Mouse (Mus musculus) spleen, adult 18-20 months (tissue): ENCODE results near the gene Cd209g.
"Not testable (repeated sequence)": the region's sequence is repeated elsewhere in the genome, so short reads cannot be mapped to it uniquely, and the experiment has no call there.

ENCODE experiments used
- DNase-seq, 2 experiments: peaks; one replicate each; pipeline ENCODE4 v3.0.0; 2022; ENCODE audit warnings: mixed read lengths in 2 of 2

The Cd209g gene

DNA sequence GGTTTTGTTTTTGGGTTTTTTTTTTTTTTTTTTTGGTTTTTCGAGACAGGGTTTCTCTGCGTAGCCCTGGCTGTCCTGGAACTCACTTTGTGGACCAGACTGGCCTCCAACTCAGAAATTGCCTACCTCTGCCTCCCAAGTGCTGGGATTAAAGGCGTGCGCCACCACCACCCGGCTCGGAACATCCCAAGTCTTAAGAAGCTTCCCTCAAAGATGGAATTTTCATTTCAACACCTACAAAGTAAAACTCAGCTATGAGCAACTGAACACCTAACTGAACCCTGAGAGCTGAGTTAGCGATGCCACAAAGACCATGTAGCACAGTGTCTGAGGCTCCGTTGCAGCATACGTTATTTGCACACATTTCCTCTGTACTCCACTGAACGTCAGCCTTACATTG is at the start of gene Cd209g:
Cd209g (plus strand) TSS at position 301 of the 400 bp plus-strand sequence.
- no peak for DNase-seq

DNA sequence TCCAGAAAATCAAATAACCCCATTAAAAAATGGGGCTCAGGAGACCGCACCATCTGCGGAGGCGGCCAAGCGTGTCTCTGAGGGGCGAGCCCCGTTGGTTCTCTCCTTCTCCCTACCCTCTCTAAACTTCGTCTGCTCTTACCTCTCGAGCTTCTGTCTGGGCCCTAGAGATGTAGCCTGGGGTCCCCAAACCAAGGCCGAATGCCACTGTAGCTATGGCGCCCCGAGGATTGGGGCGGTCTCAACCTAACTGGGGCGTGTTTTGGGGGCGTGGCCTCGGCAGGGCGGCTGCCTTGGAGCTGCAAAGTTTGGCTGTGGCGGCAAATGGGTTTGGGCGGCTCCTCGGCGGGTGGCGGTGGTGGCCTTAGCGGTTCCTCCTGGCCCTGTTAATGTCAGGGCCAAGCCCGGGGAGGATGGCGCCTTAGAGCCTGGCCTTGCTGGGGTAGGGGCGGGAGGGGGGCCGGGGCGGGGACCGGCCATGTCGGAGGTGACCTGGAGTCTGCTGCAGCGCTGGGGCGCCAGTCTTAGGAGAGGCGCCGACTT is 46.6 kb upstream of the Cd209g start:
- peak in 1 of 2 experiments; percentile 6 for DNase-seq

DNA sequence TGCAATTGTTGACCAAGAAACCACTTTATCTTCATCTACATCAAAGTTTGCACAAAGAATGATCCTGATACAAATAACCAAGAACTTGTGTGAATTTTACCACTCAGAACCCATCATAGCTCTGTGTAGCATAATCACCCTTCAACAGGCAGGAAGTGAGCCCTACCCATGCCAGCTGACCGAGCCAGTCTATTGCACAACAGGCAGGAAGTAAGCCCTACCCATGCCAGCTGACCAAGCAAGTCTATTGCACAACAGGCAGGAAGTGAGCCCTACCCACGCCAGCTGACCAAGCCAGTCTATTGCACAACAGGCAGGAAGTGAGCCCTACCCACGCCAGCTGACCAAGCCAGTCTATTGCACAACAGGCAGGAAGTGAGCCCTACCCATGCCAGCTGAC is 45.4 kb upstream of the Cd209g start:
- not testable (repeated sequence) for DNase-seq

DNA sequence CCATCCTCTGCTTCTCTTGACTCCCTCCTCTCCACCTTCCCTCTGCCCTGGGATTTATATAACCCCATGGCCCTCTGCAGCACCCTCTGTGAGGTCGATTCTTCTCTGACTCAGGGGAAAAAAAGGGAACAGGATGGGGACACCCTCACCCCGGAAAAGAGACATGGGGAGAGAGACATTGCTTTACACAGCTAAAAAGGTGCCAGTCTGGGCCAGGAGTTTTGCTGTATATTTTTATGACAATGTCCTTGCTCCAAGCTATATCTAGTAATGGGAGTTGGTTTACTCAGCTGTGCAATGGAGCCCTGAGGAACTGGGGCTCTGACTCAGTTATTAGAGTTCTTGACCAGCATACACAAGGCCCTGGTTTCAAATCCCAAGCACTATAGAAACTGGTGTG is 28.2 kb upstream of the Cd209g start, which contains the start of gene Cd209f:
Cd209f (minus strand) TSS at position 101 of the 400 bp plus-strand sequence.
- not testable (repeated sequence) for DNase-seq

DNA sequence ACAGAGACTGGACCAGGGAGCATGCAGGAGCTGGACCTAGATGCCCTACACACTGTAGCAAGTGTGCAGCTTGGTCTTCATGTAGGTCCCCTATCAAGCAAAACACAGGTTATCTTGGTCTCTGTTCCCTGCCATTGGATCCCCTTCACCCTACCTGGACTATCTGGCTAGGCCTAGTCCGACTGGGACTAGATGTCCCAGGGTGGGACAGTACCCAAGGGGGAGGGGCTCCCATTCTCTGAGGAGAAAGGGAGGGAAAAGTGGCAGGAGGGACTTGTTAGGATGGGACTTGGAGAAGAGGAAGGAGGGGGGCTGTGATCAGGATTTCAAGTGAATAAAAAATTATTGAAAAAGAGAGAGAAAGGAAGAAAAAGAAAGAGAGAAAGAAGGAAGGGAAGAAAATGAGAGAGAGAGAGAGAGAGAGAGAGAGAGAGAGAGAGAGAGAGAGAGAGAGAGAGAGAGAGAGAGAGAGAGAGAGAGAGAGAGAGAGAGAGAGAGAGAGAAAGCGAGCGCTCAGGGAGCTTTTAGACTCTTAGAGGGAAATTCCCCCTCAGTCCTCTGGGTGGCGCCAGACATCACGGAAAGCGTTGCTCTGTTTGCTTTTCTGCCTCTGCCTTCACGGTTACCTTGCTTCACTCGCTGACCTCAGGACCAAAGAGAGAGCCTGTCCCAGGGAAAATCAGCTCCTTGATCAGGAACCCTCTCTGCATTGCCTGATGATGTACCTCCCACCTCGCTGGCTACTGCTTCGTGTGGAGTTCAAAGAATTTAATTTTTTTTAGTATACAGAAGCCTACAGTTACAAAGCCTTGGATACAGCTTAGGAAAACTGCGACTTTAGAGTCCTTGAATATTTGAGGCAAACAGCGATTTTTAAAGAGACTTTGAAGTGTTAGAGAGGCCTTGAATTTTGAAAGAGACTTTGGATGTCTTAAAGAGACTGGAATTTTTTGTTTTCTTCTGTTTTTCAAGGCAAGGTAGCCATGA is 6.1 kb downstream of the Cd209g start:
- DNase-seq = peak; percentile 39 to 75

DNA sequence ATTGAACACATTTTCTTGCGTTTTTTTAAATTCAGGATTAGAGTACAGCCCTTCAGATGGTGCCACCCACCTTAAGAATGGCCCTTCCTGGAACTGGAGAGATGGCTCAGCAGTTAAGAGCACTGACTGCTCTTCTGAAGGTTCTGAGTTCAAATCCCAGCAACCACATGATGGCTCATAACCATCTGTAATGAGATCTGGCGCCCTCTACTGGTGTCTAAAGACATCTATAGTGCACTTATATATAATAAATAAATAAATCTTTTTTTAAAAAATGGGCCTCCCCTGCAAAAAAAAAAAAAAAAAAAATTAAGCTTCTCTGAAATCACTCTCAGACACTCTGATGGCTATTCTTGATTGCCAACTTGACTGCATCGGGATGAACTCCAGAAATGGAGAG is 7.8 kb downstream of the Cd209g start:
- no peak for DNase-seq

DNA sequence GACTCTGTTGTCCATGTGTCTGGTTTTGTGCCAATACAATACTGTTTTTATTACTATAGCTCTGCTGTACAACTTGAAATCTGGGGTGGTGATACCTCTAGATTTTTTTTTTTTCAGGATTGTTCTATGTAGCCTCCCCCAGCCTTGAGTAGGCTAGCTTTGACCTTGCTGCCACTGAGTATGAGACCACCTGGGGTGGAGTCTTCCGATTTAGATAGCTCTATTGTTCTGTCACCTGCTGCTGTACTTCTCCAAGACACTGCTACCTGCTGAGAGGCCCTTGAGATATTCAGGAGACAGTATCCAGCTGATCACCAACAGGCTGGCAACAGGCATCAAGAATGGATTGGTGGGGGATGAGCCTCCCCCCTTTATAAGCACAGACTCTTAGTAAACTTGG is 13.4 kb downstream of the Cd209g start:
- no peak for DNase-seq

DNA sequence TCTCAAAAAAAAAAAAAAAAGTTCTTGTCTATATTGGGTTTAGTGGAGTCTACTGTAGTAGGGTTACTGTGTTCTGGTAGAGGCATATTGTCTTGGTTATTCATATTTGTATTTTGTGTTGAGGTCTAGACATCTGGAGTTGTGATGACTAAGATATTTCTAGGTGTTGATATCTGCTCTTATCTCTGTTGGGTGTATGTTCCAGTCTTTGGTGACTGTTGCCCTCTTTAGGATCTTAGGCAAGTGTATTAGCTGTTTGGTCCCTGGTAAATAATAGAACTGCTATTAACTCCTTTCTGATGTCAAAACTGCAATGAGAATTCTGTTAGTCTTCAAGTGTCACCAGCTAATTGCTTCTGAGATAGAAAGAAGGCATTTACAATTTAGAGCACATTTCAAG is 21.0 kb downstream of the Cd209g start:
- DNase-seq = no peak

DNA sequence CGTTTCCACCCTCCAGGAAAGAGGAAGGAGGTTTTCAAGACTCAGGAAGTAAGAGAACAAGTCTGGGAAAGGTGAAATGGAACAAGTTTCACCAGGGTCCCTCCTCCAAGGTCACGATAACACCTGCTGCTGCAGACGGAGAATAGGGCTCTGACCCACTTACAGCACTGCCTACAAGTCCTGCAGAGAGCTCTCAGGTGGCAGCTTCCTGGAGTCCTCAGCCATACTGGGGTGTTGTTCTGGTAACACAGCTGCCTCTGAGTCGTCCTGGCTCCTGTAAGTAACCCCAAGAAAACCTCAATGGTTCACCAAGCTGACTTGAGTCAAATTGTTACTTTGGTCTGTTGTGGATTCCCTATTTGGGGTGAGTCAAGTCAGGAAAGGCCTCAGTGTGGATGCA is 28.9 kb downstream of the Cd209g start:
- DNase-seq = no peak

DNA sequence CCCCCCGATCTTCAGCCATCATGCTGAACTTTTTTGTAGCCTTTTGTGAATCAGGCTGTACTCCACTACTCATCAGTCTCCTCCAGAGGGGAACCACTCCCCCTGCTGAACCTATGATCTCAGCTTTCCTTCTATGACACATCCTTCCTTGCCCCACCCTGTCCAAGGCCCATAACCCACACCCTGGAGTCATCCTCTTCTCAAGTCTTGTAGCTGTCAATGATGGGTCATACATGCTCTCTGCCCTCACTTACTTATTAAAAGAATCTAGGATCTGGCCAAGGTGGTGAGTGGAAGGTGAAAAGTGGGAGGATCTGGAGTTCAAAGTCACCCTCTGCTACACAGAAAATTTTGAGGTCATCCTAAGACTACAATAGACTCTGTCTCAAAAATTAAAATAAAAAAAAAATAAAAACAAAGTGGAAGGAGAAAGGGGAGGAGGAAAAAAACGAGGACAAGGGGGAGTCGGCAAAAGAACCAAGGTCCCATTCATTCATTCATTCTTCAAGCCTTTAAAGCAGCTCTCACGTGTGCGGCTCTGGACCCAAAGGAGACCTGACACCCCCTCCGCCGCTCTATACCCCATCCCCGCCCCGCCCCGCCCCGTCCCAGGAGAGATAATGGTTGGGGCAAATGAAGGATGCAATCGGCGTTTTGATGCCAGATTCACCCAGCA is 31.4 kb downstream of the Cd209g start:
- no peak for DNase-seq

DNA sequence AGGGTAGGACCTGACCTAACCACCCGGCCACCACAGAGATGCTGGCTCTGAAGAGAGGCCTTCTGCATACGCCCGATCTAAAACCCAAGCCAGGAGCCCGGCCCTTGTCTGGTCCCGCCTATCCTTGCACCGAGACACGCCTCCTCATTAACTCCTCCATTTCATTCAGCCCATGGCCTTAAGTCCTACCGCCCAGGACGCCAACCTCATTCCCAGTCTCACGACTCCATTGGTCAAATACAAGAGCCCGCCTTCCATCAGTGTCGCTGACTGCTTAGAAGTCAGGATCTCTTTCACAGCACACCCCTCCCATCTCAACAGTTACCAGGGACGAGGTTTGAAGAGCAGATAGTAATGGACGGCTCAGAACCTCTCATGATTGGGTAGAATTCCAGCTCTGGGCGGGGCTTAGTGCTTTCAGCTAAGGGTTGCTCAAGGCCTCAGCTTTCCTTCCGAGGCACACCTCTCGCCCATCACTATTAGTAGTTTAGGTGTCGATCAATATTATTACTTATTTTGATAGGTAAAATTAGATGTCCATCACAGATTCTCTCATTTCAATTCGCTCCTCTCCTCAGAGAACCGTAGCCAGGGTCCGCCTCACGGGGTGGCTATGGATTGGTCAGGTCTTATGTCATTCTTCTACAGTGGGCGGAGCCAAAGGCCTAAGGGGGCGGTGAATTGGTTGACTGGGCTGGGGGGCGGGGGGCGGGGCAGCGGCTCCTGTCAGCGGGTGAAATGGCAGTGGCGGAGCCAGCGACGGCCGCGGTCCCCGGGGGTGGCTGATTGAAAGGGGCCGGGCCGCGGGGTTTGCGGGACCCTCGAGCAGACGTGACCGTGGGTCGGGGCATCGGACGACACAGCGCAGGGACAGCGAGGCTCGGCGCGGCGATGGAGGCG is 32.2 kb downstream of the Cd209g start, which contains the start of gene Evi5l:
Evi5l (plus strand) TSS at position 716 of the 900 bp plus-strand sequence.
- peak; percentile 95 to 96 for DNase-seq

DNA sequence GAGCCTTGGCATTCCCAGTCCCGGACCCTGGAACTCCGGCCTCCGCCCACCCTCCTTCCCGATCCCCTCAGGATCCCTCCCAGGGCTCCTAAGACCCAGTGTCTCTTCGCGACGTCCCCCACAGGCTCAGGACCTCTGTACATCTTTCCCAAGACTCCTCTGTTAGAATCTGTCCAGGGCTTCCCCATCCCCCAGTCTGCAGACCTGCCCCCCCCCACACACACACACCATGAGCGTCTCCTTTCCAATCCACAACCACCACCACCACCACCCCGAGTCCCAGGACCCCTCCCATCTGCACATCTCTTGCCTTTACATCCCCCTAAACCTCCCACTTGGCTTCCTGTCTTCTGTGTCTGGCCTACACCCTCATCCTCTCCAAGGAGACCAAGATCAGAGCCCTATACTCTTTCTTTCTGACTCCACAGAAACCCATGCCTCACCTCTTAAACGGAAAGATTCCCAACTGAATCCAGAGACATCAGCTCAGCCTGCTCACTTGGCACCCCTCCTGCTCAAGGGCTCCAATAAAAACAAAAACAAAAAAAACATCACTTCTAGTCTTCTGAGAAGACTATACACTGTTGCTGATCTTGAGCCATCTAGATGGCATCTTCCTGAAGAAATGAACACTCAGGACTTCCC is 33.1 kb downstream of the Cd209g start:
- DNase-seq = no peak

DNA sequence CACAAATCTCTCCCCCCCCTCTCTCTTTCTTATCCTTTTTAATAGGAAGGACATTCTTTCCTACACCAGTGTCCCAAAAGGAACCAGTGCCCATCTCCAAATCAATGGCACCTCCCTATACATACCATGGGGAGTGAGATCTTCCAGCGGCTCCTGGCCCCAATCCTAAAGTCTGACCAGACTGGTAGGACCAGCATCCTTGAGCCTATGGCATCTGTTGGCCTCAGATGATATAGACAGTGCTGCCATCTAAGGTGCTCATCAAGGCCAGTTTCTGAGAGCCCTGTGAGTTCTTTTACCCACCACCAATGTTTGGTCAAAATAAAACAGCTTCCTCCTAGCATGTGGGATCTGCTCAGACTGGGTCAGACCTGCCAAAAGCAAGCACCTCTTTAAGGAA is 34.0 kb downstream of the Cd209g start:
- no peak for DNase-seq

DNA sequence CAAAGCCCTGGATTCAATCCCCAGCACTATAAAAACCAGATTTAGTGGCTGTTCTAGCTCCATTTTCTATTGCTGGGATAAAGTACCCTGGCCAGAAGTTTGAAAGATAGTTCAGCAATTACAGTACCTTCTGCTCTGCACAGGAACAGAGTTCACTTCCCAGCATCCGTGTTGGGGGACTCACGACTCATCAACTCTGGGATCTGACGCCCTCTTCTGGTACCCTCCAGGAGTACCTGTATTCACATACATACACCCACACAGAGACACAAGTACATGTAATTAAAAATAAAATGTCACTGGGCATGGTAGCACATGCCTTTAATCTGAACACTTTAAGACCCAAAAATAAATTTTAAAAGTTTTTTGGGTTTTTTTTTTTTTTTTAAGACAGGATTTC is 38.6 kb downstream of the Cd209g start:
- DNase-seq = no peak

DNA sequence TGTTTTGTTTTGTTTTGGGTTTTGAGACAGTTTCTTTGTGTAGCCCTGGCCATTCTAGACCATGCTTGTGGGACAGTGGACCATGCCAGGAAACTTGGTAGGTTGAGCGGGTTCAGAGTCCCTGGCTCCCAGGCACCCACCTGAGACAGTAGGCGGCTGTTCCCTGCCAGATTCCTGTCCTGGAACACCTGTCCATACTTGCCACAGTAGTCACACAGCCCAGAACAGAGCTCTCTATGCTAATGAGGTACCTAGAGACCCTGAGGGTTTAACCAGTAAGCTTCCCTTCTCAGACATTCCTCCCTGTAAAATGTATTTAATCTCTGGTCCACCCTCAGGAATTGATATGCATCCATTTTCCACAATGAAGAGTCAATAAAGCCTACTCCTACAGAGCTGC is 40.1 kb downstream of the Cd209g start:
- no peak for DNase-seq

DNA sequence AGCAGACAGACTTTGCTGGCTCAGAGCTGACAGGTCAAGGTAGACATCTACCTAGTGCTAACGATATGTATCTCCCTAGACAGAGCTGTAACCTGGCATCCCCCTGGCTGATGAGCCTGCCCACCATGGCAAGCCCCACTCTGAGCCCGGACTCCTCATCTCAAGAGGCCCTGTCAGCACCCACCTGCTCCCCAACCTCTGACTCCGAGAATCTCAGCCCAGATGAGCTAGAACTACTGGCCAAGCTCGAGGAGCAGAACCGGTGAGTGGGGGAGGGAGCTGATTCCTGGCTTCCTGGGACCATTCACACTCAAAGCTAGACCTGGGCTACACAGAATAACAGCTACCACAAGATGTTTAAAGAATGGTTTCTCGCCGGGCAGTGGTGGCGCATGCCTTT is 49.5 kb downstream of the Cd209g start:
- DNase-seq = no peak

DNA sequence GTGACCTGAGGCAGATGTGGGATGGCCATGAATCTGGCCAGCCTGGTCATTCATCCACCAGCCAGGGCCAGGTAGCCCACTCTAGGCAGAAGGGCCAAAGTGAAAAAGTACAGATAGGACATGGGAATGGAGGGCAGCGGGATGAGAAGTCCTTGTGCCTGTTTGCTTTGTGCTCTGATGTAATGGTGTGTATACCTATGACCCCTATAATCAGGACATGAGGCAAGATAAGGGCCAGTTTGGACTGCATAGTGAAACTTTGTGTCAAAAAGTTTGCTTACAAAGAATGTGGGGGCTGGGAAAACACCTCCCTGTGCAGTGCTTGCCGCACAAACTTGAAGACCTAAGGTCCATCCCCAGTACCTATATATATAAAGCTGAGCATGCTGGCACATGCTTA is 52.3 kb downstream of the Cd209g start:
- DNase-seq = no peak
